Mouse (Mus musculus) stomach, postnatal 0 days (tissue): ENCODE measurements at regions not wholly inside any gene's neighbourhood (a gene's known extent, or its start where the extent isn't known, plus 50 kb on each side); places are given as distances from the start of the nearest gene placed in this dataset.

Source experiments
- CTCF ChIP-seq: IDR thresholded peaks from 2 replicates; pipeline ENCODE4 v1.5.1; 2016; ENCODE audit warnings: antibody characterized with exemption, low read depth, mild to moderate bottlenecking, moderate library complexity
- EP300 ChIP-seq: optimal IDR thresholded peaks from 2 replicates; pipeline ENCODE3; 2016; ENCODE audit warnings: antibody characterized with exemption

- no peak for TF ChIP-seq CTCF
- TF ChIP-seq EP300, result no peak
These were observed 160.2 kb downstream of the Fndc1 start for GRCm38 (mm10) chr17:7666781-7667398.
